Mouse (Mus musculus): Measurements from ENCODE around the gene Olfr520. TPM values are rescaled to one million over a fixed set of nuclear protein-coding genes. Genes with fewer than 3 reads are reported as not detected.
A peak's percentile ranks its signal among the peaks of the same experiment; 100 is the strongest.
"Not testable (repeated sequence)": the region's sequence is repeated elsewhere in the genome, so short reads cannot be mapped to it uniquely, and the experiment has no call there.

Olfr520 gene
- not detected in 2 replicates for polyA plus RNA-seq (2015; fragmentation: Nextera tagmentation; extraction: Ambion mirVana)

- DNase-seq (ENCODE audit: low spot score), result no peak
These were observed at the start of gene Olfr520 for GRCm38 (mm10) chr7:99729973-99730372. Gene Olfr520 (plus strand): TSS chr7:99730273.

GRCm38 (mm10) chr7:99680771-99681170 is 49.3 kb upstream of the Olfr520 start:
- DNase-seq (ENCODE audit: low spot score), result no peak

- no peak for DNase-seq (ENCODE audit: low spot score)
These were observed 46.0 kb upstream of the Olfr520 start for GRCm38 (mm10) chr7:99684086-99684485.

GRCm38 (mm10) chr7:99690819-99691218 is 39.3 kb upstream of the Olfr520 start:
- no peak for DNase-seq (ENCODE audit: low spot score)

GRCm38 (mm10) chr7:99692396-99692795 is 37.7 kb upstream of the Olfr520 start:
- peak; percentile 11 for DNase-seq (ENCODE audit: low spot score)

- DNase-seq (ENCODE audit: low spot score), result no peak
These were observed 36.7 kb upstream of the Olfr520 start for GRCm38 (mm10) chr7:99693387-99693786.

- DNase-seq (ENCODE audit: low spot score), result no peak
These were observed 36.1 kb upstream of the Olfr520 start for GRCm38 (mm10) chr7:99693976-99694375.

GRCm38 (mm10) chr7:99694424-99694823 is 35.6 kb upstream of the Olfr520 start:
- DNase-seq (ENCODE audit: low spot score), result not testable (repeated sequence)

GRCm38 (mm10) chr7:99695471-99696057 is 34.5 kb upstream of the Olfr520 start:
- DNase-seq (ENCODE audit: low spot score), result no peak

- DNase-seq (ENCODE audit: low spot score), result no peak
These were observed 31.5 kb upstream of the Olfr520 start for GRCm38 (mm10) chr7:99698576-99698975.

- no peak for DNase-seq (ENCODE audit: low spot score)
These were observed 31.0 kb upstream of the Olfr520 start for GRCm38 (mm10) chr7:99699106-99699505.

GRCm38 (mm10) chr7:99699709-99700151 is 30.3 kb upstream of the Olfr520 start:
- no peak for DNase-seq (ENCODE audit: low spot score)

GRCm38 (mm10) chr7:99700641-99701040 is 29.4 kb upstream of the Olfr520 start:
- DNase-seq (ENCODE audit: low spot score), result no peak

- no peak for DNase-seq (ENCODE audit: low spot score)
These were observed 27.9 kb upstream of the Olfr520 start for GRCm38 (mm10) chr7:99702201-99702600.

- no peak for DNase-seq (ENCODE audit: low spot score)
These were observed 25.1 kb upstream of the Olfr520 start for GRCm38 (mm10) chr7:99704736-99705519.

- no peak for DNase-seq (ENCODE audit: low spot score)
These were observed 23.6 kb upstream of the Olfr520 start for GRCm38 (mm10) chr7:99706341-99707037.

GRCm38 (mm10) chr7:99707038-99707595 is 23.0 kb upstream of the Olfr520 start:
- no peak for DNase-seq (ENCODE audit: low spot score)

- no peak for DNase-seq (ENCODE audit: low spot score)
These were observed 22.4 kb upstream of the Olfr520 start for GRCm38 (mm10) chr7:99707671-99708070.

- no peak for DNase-seq (ENCODE audit: low spot score)
These were observed 21.8 kb upstream of the Olfr520 start for GRCm38 (mm10) chr7:99708301-99708721.

- no peak for DNase-seq (ENCODE audit: low spot score)
These were observed 21.3 kb upstream of the Olfr520 start for GRCm38 (mm10) chr7:99708750-99709149.

GRCm38 (mm10) chr7:99709992-99710391 is 20.1 kb upstream of the Olfr520 start:
- no peak for DNase-seq (ENCODE audit: low spot score)

GRCm38 (mm10) chr7:99710476-99710875 is 19.6 kb upstream of the Olfr520 start:
- peak; percentile 37 for DNase-seq (ENCODE audit: low spot score)
